16 mouse cellular contexts compared by ENCODE assay signal in genomic region chr2:163970326-163970725, GRCm38 (mm10). TPM values are rescaled to one million over a fixed set of nuclear protein-coding genes. Genes with fewer than 3 reads are reported as not detected.
"Had no signal": no experiment of that assay in that cellular context is flagged by ENCODE, and none has a peak within 500 bp of the region (broad histone marks: within the 10 kb centered on the region; RNA-seq: fewer than 3 reads in every experiment).

No protein-coding gene starts in this region.

- DNase-seq: lung, adult 18-20 months; lung, embryonic 14.5 days; lung, postnatal 10 days; lung, postnatal 4 days; retina, postnatal 1 day; right cerebral cortex, adult 18-20 months; right cerebral cortex, postnatal 25 days; right cerebral cortex, postnatal 4 days; spleen, adult 18-20 months; thymus, adult 18-20 months; thymus, postnatal 14 days; thymus, postnatal 36 days had no signal

RNA-seq across cellular contexts. Expression of gene Rims4, which starts 51.8 kb away (rescaled TPM):
- total RNA-seq: megakaryocyte, adult 5-6 weeks; megakaryocyte-erythroid progenitor cell, adult 5-6 weeks had no signal
- polyA plus RNA-seq: myocyte; thymus, postnatal 0 days had no signal

RNA-seq across cellular contexts. Expression of gene Pabpc1l, which starts 54.9 kb away (rescaled TPM):
- total RNA-seq: megakaryocyte-erythroid progenitor cell, adult 5-6 weeks had no signal
